Mouse (Mus musculus) adrenal gland (tissue): ENCODE data around the gene Cry1.

Source experiments
- intact Hi-C: fragments of 180-260 bp; cut with DNase I; formaldehyde crosslinking; loops from one replicate; pipeline ENCODE4 v1.15.1; 2025
- long read RNA-seq, 2 experiments: library from polyadenylated mRNA; unstranded; transcript quantifications; one replicate each; pipeline ENCODE4 v2.0.0; 2020; ENCODE audit warnings: borderline replicate concordance in 1 of 2; ENCODE audit not compliant: insufficient replicate concordance in 1 of 2

Gene Cry1
- long read RNA-seq, experiment 1, transcript Cry1-201 (13 exons, 3,026 nt), result major isoform, 10 of 13 reads
- long read RNA-seq, experiment 1, partial matches to known transcripts, result 1 of 13 reads
- long read RNA-seq, experiment 1, other reads (novel, unspliced or antisense), result 2 of 13 reads
- long read RNA-seq, experiment 2, transcript Cry1-201 (13 exons, 3,026 nt), result major isoform, 14 of 21 reads
- long read RNA-seq, experiment 2, partial matches to known transcripts, result 7 of 21 reads
- long read RNA-seq, experiment 2, other reads (novel, unspliced or antisense), result 0 of 21 reads

DNA sequence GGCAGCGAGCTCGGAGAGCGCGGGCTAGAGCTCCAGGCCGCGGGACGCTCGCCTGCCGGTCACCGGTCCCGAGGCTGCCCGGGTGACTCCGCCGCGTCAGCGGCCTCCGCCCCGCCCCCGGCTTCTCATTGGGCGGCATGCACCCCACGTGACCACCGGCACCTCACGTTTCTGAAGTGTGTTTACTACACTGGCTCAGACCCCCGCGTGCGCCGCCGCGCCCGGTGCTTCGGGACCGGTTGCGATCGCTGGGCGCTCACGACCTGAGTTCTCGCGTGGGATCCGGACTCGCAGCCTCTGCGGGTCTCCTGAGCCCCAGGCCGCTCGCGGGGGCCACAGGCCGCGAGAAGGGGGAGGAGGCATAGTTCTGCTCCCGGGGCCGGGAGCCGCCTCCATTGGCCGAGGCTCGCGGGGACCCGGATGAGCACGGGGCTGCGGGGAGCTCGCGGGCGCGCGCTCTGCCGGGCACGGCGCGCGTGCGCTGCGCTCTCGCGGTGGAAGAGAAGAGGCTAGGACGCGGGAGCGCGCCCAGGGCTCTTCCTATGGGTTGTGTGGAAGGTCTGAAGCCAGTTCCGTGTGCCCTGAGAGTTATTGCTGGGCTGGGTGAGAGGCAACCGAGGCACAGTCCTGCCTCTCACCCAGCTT, at the start of gene Cry1:
Gene Cry1 (minus strand): TSS at position 101 of the 645 bp plus-strand sequence.
- intact Hi-C loops, result no loop called here

DNA sequence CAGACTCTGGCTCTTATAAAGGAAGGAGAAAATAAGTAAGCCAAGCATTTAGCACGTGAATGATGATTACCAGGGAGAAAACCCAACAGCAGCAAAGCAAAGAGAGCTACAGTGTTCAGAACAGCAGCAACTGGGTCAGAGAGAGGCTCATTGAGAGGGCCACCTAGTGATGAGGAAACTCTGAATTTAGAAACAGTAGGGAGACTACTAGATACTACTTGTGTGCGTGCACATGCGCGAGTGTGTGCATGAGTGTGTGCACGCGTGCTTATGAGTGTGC, 36.8 kb upstream of the Cry1 start:
- intact Hi-C loops, result loop anchor here (5.0 to 10.0 kb wide), 2 partner anchors 313 to 431 kb away; no protein-coding TSS in a partner anchor

DNA sequence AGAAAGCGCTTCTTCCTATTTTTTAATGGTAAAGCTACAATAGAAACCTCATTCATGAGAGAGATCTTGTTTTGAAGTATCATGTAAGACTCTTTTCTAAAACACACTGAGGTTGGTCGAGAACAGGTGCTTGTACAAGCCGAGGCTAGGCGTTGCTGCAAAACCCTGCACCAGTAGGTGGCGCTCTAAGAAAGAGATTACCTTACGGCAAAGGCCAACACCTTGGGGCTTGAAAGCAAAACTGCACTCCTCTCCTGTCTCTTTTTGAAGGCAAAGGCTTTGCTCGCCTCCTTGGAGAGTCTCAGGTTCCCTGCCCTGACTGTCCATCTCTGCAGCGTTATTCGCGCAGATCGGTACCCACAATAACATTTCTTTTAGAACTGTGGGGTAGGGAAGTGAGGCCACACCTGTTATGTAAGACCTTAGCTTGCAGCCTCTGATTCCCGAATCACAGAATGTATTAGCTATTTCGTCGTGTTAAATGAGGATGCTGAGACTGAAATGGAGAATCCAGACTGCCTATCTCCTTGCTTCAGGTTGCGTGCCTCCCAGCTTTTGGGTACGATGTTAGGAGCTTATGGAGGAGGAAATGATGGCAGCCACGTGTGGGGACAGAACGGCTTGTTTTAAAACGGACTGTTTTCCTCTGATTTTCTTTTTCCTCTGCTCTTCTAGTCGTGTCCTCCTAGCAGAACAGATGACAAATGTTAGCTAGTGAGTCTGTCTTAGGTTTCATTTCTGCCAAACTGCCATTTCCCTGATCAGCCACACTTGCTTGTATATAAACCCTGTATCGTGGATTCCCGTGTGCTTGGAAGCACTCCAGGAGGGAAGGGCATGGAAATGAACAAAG, 36.3 kb upstream of the Cry1 start:
- intact Hi-C loops, result loop anchor here (5.0 to 10.0 kb wide), 2 partner anchors 314 to 431 kb away; no protein-coding TSS in a partner anchor

DNA sequence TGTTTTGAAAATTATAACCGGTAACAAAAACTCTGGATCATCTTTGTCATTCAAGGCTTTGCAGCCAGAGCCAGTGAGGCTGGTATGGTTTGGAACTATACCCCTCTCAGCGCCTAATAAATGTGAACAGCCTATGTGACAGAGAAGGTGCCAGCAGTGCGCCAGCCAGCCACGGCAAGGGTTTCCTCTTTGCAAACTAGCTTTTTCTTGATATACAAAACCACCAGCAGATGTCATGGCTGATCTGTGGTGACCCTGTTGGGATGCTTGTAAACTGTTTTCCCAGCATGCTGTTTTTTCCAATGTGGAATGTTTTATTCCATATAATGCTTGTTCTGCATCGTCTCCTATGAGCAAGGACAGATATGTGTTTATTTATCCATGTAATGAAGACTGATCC, 30.0 kb upstream of the Cry1 start:
- intact Hi-C loops, result no loop called here

DNA sequence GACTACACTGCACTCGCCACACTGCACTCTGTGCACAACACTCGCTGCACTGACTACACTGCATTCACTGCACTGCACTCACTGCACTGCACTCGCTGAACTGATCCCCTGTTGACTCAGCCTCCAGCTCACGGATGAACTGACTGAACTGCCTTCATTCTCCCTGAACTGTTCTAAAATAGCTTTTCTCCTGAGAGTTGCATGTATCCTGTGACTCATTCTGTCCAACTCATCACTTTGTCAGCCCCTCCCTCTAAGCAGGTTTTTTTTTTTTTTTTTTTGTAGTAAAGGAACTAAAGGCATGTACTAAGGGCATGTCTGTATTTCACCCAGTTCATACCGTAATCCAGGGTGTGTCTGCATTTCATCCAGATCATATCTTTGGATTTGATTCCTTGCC, 26.8 kb upstream of the Cry1 start:
- intact Hi-C loops, result no loop called here

DNA sequence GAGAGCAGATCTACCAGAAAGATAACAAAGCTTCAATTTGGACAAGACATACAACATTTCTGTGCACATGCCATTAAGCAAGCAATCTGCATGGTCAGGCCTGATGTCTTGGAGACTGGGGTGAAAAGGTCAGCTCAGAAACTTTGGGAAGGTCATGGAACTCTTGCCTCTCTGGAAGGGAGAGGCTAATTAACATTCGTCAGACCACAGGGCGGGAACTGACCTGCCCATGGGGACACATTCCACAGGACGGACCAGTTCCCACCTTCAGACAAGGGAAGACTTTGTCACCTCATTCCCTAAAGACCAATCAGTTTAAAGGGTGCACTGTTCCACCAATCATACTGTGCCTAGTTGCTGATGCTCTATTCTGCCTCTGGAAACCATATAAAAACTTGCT, 25.3 kb upstream of the Cry1 start:
- intact Hi-C loops, result no loop called here

DNA sequence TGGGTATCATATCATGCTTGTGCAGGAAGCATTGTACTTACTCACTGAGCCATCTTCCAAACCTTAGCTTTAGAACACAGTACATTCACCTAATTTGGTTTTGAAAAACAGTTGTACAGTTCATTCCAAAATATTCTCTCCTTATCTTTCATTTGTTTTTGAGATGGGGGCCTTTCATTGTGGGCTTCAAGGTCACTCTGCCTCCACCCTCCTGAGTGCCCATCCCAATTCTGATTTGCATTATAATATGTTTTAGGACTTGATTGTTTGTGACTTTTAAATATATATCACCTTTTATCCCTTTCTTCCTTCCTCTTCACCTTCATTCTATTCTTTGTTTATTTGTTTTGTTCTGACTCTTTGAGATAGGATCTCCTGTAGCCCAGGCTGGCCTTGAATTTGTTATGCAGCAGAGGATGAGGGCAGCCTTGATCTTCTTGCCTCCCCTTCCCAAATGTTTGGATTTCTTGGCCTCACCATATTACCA, 24.3 kb upstream of the Cry1 start:
- intact Hi-C loops, result no loop called here

DNA sequence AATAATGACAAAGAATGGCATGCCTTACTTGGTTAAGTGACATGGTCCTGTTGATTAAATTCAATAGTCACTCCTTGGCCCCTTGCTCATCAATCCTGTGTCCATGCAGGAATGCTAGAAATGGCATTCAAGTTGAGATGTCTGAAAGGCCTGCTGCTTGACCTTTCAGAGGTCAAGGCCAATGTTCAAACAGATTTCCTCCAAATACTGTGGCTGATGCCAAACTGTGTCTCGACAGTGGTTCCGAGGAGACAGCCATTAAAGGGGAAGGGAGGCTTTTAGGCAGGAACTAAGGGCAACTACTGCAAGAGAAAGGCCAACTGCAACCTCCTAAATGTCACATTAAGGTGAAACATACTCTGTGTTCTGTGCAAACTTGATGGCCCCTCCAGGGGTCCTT, 20.5 kb upstream of the Cry1 start:
- intact Hi-C loops, result no loop called here

DNA sequence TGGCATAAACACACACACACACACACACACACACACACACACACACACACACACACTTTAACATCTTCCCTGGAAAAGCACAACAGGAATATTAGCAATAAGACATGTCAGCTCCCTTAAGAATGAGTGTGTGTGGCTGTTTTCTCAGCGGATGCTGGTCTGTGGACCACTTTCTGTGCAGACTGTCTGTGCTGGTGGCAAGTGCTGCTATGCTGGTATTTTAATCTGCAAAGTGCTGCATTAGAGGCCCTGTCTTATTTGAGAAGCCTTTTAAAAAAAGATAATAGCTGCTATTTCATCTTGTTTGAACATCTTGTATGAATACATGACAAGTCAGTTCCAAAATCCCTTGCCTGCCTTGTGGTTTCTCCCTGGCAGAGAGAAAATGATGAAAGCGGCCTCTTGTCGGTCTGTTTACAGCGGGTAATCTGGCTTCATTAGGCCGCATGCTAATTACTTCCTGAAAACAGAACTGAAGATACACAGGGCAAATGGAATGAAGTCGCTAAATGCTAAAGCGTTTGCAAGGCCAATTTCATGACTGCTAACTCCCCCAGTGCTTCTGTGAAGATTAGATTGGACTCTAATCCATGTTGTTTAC, 19.5 kb upstream of the Cry1 start:
- intact Hi-C loops, result no loop called here

DNA sequence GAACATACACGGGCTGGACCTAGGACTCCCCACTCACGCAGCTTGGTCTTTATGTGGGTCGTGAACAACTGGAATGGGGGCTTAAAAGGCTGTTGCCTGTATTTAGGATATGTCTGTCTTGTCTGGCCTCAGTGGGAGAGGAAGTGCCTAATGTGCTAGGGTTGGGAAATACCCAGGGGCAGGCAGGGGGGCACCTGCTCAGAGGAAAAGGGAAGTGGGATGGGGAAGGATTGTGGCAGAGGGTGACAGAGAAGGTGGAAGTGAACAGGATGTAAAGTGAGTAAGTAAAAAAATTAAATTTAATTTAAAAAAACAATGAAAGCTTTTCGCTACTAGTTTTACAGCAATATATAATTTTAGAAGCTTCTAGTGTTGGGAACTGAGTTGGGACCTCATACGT, 9.7 kb upstream of the Cry1 start:
- intact Hi-C loops, result no loop called here

DNA sequence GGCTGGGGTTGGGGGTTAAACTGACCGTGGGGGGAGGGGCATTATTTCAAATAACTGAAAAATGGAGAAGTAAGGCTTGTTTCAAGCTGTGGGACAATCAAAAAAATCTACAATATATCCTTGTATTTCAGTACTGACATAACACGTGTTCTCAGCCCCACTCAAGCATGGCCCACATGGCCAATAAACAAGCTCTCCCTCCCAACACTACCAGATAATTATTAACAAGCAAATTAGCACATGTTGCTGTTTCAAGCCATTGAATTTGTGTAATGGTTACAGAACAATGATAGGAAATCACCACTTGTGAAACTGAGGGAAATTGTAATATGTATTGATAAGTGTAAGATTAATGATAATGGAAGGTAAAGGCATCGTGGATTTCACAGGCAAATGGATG, 8.5 kb upstream of the Cry1 start:
- intact Hi-C loops, result no loop called here

DNA sequence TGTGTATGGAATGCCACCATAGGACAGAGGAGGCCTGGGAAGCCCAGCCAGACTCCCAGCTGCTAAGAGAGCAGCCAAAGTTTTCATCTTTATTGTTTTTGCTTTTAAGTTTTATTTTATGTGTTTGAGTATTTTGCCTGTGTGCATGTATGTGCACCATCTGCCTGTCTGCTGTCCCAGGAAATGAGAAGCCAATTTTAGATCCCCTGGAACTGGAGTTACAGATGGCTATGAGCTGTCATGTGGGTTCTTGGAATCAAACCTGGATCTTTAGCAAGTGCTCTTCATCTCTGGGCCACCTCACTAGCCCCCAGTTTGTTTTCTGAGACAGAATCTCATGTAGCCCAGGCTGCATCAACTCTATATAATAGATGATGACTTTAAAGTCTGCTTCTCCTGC, 5.8 kb upstream of the Cry1 start:
- intact Hi-C loops, result no loop called here

DNA sequence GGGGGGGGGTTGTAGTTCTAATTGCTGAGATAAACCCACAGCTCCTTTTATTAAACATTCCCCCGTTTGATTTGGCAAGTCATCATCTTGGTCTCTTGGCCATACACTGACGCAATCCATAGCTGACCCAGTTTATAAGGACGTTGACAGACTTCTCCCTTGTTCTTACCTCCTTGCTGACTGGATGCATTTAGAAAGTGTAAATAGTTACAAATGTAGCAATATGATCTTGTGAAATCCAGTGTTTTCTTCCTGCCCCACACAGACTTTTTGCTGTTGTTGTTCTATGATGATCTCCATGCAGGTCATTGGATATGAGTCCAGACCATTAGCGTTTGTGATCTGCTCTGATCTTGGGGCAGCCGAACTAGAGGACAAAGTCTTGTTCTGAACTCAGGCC, 5.1 kb upstream of the Cry1 start:
- intact Hi-C loops, result no loop called here

DNA sequence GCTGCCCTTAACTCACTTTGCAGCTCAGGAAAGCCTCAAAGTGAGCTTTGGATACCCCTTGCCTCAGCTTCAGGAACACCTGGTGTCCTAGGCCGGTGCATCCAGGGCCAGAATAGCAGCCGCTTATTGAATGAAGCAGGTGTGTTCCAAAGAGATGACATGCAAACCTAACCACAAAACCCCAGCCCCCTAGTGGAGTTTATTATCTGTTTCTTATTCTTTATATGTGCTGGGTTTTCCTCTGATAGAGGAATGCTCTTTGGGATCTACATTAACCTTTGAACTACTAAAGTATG, 1.6 kb upstream of the Cry1 start:
- intact Hi-C loops, result no loop called here

DNA sequence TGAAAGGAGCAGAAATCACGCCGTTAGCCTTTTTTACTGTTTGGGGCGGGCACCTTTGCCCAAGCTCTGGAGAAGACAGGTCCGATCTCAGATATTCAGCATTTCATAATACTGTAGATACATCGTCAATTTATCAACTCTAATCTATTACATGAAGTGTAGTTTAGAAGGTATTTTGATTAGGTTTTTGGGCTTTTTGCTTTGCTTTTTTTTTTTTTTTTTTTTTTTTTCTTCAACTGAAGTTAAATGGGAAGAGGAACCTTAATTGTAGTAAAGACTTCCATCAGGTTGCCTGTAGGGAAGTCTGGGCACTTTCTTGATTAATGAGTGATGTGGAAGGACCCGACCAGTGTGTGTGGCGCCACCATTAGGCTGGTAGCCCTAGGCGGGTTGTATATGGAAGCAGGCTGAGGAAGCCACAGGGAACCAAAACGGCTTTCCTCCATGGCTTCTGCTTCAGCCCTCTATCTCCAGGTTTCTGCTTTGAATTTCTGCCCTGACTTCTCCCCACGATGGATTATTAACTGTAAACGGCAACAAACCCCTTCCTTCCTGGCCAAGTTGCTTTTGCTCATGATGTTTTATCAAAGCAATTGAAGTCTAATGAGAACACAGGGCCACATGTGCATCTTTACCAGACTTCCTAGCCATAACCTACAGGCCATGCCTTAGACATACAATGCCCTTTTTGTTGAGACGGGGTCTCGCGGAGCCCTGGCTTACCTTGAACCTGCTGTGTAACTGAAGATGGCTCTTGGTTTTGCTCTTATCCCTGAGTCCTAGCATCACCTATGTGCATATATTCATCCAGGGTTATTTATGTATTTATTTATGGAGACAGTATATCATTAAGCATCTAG, 1.0 kb upstream of the Cry1 start:
- intact Hi-C loops, result no loop called here

DNA sequence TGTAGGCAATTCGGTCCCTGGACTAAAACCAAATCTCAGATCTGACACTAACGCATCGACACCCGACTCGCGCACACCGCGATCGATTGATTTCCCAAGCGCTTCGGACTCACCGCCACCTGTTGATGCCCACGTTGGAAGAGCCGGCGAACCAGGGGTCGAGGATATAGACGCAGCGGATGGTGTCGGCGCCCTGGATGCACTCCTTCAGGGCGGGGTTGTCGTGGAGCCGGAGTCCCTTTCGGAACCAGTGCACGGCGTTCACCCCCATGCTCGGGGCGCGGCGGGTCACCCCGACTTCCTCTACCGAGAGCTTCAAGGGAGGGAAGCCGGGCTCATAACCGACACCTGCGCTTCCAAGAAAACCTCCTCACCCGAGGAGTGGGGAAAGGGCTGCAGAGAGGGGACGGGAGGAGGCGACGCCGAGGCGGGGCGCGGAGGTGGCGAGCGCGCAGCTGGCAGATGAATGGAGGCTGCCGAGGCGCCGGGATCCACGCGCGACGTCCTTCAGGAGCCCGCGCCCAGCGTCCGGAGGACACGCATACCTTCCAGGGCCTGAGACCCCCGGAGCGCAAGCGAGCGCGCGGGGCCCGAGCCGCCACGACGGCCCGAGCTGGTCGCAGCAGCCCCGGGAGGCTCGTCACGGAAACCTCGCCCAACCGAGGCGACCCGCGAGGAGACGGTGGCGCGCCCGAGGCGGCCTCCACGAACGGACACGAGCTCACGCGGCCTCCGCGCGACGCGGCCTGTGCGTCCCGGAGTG, 482 bp downstream of the Cry1 start:
- intact Hi-C loops, result no loop called here

DNA sequence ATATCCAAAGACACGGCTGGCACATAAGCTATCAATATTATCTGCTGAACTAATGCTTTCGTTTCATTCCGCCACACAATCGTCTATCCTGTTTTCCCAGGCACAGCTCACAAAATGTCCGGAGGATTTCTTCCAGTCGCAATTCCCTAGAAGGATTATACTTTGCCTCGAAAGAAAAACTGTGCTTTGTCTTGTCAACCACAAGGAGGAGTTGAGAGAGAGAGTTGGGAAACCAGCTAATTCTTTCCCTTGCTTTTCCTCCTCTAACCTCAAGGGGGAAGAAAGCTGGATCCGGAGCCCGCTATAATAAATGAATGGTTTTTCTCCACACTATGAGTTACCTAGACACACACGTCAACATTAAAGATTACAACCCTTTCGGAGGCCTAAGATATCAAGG, 1.2 kb downstream of the Cry1 start:
- intact Hi-C loops, result no loop called here

DNA sequence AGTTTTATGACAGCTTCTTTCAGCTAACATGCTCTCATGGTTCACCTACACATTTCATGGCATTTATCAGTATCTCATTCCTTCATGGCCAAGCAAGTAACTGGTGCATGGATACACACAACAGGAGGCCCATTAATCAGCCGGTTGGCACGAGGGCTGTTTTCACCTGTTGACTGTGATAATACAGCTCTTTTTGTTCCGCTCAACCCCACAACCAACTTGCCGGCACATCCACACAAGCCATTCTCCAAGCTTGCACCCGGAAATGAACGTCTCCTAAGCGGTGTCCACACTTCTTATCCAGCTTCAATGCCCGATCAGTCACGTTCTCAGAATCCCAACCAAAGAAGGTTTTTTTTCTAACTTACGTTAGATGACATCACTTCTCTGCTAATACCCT, 2.1 kb downstream of the Cry1 start:
- intact Hi-C loops, result no loop called here

DNA sequence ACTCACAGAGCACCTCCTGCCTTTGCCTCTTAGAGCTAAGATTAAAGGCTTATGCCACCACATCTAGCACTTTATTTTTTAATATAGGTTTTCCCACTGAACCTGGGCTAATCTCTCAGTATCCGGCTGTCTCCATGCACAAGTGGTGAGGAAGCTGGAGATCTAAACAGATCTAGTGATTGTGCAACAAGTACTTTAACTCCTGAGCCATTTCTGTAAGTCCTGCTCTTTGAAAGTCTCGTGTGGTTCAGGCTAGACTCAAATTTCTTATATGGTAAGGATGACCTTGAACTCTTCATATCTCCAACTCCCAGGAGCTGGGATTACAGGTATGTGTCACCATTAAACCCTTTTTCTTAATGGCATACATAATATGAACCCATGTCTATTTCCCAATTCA, 8.2 kb downstream of the Cry1 start:
- intact Hi-C loops, result no loop called here

DNA sequence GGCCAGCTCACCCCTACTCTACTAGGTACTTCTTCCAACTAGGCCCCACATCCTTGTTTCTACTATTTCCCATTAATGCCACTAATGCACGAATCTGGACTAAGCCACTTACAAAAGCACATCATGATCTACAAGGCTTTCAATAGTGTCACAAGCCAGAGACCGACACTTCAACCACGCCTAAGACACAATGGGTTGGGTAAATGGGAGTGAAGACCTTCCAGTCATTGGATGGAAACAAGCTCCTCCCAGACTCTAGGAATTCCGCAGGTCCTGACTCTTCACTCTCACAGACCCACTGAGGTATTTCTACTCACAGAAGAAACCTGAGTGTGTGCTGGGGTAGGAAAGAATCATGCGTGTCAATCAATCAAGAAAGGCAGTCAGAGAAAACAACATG, 19.6 kb downstream of the Cry1 start:
- intact Hi-C loops, result no loop called here
